Mouse (Mus musculus): ENCODE measurements around the gene Rnf220. TPM values are rescaled to one million over a fixed set of nuclear protein-coding genes. Genes with fewer than 3 reads are reported as not detected.

The Rnf220 gene
- polyA plus RNA-seq, 1 experiment from 2014 or later: 51.5 TPM

DNA sequence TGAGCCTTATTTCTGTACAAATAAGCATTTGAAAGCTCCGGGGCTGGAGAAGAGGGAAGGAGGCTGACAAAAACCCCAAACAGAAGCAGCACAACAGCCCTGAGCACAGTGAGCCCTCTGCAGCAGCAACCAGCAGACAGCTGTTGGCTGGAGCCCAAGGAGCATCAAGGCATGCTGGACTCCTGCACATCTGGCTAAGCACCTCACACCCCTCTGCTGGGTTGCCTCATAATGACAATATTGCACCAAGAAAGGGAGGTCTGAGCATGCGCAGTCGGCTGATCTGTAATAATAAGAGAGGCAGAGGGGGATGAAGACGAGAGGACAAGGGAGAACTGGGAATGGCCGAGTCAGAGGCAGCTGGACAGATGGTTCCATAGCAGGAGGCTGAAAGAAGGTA, 19.5 kb downstream of the Rnf220 start:
- WGBS: 64% methylated on average over 5 of the region's 5 CpGs
- no peaks in the 10 kb centered on the region for H3K27me3 ChIP-seq (ENCODE audit: control insufficient read depth, insufficient read depth, low read length)

DNA sequence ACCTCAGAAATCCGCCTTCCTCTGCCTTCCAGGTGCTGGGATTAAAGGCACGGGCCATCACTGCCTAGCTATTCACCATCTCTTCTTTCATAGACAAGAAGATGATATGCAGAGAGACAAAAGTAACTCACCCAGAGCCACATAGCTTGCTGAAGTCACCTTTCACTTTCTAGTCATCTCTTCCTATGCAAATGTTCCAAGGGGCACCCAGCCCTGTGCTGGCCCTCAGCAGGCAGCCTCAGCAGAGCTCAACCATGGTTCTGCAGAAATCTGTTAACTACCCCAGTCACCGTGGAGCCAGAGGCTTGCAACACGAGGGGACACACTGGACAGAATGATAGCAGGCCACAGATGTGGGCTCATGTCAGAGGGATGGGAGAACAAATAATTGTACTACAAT, 20.1 kb downstream of the Rnf220 start:
- no peak overlapping the region for H3K9ac ChIP-seq (replicated peaks; ENCODE audit: low read length)

More for the DNA sequence above, 19.5 kb downstream of the Rnf220 start:
- ATAC-seq (replicated peaks; ENCODE audit: insufficient number of reproducible peaks, low FRiP score, low TSS enrichment, low read depth) (no peak), DNase-seq (ENCODE audit: low spot score) (no peak)
- H3K9me3 ChIP-seq (replicated peaks; ENCODE audit: control insufficient read depth, low read length): no peaks in the 10 kb centered on the region
- H3K36me3 ChIP-seq (replicated peaks; ENCODE audit: control insufficient read depth, insufficient read depth, low read depth, low read length): no peaks in the 10 kb centered on the region
- H3K4me3 ChIP-seq (ENCODE audit: low read depth, low read length): no peak overlapping the region
- 0 out of 2 replicates have a peak, but pooled peaks cover 3% of the 10 kb centered on the region for H3K4me1 ChIP-seq (ENCODE audit: control insufficient read depth, insufficient read depth, low read length)
- H3K4me2 ChIP-seq (ENCODE audit: low read depth, low read length): no peak overlapping the region
- no peak overlapping the region for H3K27ac ChIP-seq (replicated peaks; ENCODE audit: low read depth, low read length)
- H3K9ac ChIP-seq (replicated peaks; ENCODE audit: low read length): no peak overlapping the region

DNA sequence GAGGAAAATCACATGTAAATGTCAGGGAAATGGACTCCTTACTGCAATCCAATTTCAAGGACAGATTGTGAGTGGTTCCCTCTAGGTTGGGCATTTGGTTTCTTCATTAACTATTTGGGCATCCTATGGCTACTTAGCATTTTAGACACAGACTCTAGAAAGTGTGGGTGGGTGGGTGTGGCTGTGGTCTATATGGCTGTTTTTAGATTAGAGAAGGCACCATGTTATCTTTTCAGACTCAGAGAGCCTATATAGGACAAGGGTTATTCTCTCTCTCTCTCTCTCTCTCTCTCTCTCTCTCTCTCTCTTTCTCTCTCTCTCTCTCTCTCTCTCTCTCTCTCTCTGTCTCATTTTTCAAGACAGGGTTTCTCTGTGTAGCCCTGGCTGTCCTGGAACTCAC, 20.5 kb downstream of the Rnf220 start:
- H3K4me2 ChIP-seq (ENCODE audit: low read depth, low read length): no peak overlapping the region
- H3K9ac ChIP-seq (replicated peaks; ENCODE audit: low read length): no peak overlapping the region
- H3K27me3 ChIP-seq (ENCODE audit: control insufficient read depth, insufficient read depth, low read length): no peaks in the 10 kb centered on the region
- DNase-seq (ENCODE audit: low spot score) (no peak), ATAC-seq (replicated peaks; ENCODE audit: insufficient number of reproducible peaks, low FRiP score, low TSS enrichment, low read depth) (no peak)
- H3K9me3 ChIP-seq (replicated peaks; ENCODE audit: control insufficient read depth, low read length): no peaks in the 10 kb centered on the region
- 0 out of 2 replicates have a peak, but pooled peaks cover 3% of the 10 kb centered on the region for H3K4me1 ChIP-seq (ENCODE audit: control insufficient read depth, insufficient read depth, low read length)
- H3K27ac ChIP-seq (replicated peaks; ENCODE audit: low read depth, low read length): no peak overlapping the region
- no peak overlapping the region for H3K4me3 ChIP-seq (ENCODE audit: low read depth, low read length)
- H3K36me3 ChIP-seq (replicated peaks; ENCODE audit: control insufficient read depth, insufficient read depth, low read depth, low read length): no peaks in the 10 kb centered on the region

More for the DNA sequence above, 20.1 kb downstream of the Rnf220 start:
- ATAC-seq (replicated peaks; ENCODE audit: insufficient number of reproducible peaks, low FRiP score, low TSS enrichment, low read depth): no peak
- Histone ChIP-seq H3K9me3 (replicated peaks; ENCODE audit: control insufficient read depth, low read length) (no peaks in the 10 kb centered on the region), H3K4me2 (ENCODE audit: low read depth, low read length) (no peak overlapping the region), H3K27ac (replicated peaks; ENCODE audit: low read depth, low read length) (no peak overlapping the region), H3K4me1 (ENCODE audit: control insufficient read depth, insufficient read depth, low read length) (0 out of 2 replicates have a peak, but pooled peaks cover 3% of the 10 kb centered on the region), H3K27me3 (ENCODE audit: control insufficient read depth, insufficient read depth, low read length) (no peaks in the 10 kb centered on the region), H3K4me3 (ENCODE audit: low read depth, low read length) (no peak overlapping the region), H3K36me3 (replicated peaks; ENCODE audit: control insufficient read depth, insufficient read depth, low read depth, low read length) (no peaks in the 10 kb centered on the region)
- no peak for DNase-seq (ENCODE audit: low spot score)
- WGBS: 58% methylated on average over 4 of the region's 4 CpGs

DNA sequence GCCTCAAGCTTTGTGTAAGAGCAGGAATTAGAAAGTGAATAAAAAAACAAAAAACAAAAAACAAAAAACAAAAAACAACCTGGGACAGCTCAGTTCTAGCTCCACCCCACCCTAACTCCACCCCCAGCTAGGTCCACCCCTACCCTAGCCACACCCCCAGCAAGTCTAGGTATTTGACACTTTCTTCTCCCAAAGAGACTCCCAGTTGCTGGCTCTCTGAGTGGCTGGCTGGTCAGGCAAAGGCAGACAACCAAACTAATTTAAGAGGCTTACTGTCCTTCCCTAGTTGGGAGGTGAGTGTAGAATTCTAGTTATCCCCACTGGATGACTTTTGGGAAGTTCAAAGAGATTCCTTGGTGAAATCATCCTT, 22.9 kb downstream of the Rnf220 start:
- no peaks in the 10 kb centered on the region for H3K4me1 ChIP-seq (ENCODE audit: control insufficient read depth, insufficient read depth, low read length)
- H3K27me3 ChIP-seq (ENCODE audit: control insufficient read depth, insufficient read depth, low read length): no peaks in the 10 kb centered on the region
- no peak for ATAC-seq (replicated peaks; ENCODE audit: insufficient number of reproducible peaks, low FRiP score, low TSS enrichment, low read depth)

DNA sequence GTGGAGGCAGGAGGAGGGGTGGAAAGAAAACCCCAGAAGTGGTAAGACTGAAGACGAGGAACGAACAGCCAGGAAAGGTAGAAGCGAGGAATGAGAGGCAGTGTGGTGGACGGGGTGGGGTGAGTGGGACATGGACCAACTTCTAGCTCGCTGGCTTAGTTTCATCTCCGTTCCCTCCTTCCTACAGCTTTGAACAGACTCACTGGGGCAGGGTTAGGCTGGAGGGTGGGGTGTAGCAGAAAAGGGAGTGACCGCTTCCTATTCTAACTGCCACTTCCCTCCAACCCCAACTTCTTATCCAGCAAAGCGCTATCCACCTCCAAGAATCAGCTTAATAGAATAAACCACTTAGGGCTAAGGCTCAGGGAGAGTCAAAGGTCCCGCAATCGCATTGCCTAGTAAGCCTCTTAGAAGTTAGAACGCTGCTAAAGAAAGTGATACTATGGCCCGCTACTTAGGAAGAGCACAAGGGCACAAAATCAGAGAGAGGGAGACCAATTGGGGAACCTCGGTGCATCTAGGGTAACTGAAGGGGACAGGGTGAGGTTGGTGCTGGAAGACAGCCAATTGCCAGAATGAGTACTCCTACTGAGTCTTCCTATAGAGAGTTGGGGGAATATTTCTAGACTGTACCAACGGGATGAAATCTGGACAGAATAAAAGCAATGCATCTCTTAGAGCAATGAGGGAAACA, 23.4 kb downstream of the Rnf220 start:
- DNase-seq (ENCODE audit: low spot score): no peak
- no peaks in the 10 kb centered on the region for H3K36me3 ChIP-seq (replicated peaks; ENCODE audit: control insufficient read depth, insufficient read depth, low read depth, low read length)
- 71% methylated on average over 14 of the region's 14 CpGs for WGBS
- no peak for ATAC-seq (replicated peaks; ENCODE audit: insufficient number of reproducible peaks, low FRiP score, low TSS enrichment, low read depth)
- H3K4me1 ChIP-seq (ENCODE audit: control insufficient read depth, insufficient read depth, low read length): no peaks in the 10 kb centered on the region
- H3K9me3 ChIP-seq (replicated peaks; ENCODE audit: control insufficient read depth, low read length): no peaks in the 10 kb centered on the region
- H3K27ac ChIP-seq (replicated peaks; ENCODE audit: low read depth, low read length): no peak overlapping the region
- H3K9ac ChIP-seq (replicated peaks; ENCODE audit: low read length): no peak overlapping the region
- no peaks in the 10 kb centered on the region for H3K27me3 ChIP-seq (ENCODE audit: control insufficient read depth, insufficient read depth, low read length)
- H3K4me3 ChIP-seq (ENCODE audit: low read depth, low read length): no peak overlapping the region
- H3K4me2 ChIP-seq (ENCODE audit: low read depth, low read length): no peak overlapping the region

More for the DNA sequence above, 22.9 kb downstream of the Rnf220 start:
- H3K9me3 ChIP-seq (replicated peaks; ENCODE audit: control insufficient read depth, low read length): no peaks in the 10 kb centered on the region
- H3K9ac ChIP-seq (replicated peaks; ENCODE audit: low read length): no peak overlapping the region
- H3K36me3 ChIP-seq (replicated peaks; ENCODE audit: control insufficient read depth, insufficient read depth, low read depth, low read length): no peaks in the 10 kb centered on the region
- no peak overlapping the region for H3K27ac ChIP-seq (replicated peaks; ENCODE audit: low read depth, low read length)
- DNase-seq (ENCODE audit: low spot score): no peak
- no peak overlapping the region for H3K4me3 ChIP-seq (ENCODE audit: low read depth, low read length)
- H3K4me2 ChIP-seq (ENCODE audit: low read depth, low read length): no peak overlapping the region

DNA sequence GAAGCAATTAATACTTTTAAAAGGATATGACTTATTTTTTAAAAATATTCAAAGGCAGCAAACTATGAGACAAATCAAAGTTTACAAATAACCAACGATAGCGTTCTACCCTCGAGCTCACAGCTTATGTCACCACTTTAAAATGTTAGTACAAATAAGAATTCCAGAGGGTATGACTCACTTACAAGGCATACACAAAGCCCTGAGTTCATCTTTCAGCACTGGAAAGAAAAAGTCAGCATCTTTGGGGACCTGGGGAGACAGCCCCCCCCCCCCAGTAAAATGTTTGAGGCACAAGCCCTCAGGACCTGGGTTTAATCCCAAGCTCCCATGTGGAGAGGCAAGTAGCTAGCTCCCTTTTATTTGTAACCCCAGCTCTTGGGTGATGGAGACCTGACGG, 27.4 kb downstream of the Rnf220 start:
- WGBS: 69% methylated on average over 4 of the region's 4 CpGs
- Histone ChIP-seq H3K27me3 (ENCODE audit: control insufficient read depth, insufficient read depth, low read length) (no peaks in the 10 kb centered on the region), H3K9me3 (replicated peaks; ENCODE audit: control insufficient read depth, low read length) (no peaks in the 10 kb centered on the region), H3K27ac (replicated peaks; ENCODE audit: low read depth, low read length) (no peak overlapping the region), H3K4me3 (ENCODE audit: low read depth, low read length) (no peak overlapping the region), H3K36me3 (replicated peaks; ENCODE audit: control insufficient read depth, insufficient read depth, low read depth, low read length) (no peaks in the 10 kb centered on the region), H3K9ac (replicated peaks; ENCODE audit: low read length) (no peak overlapping the region), H3K4me2 (ENCODE audit: low read depth, low read length) (no peak overlapping the region), H3K4me1 (ENCODE audit: control insufficient read depth, insufficient read depth, low read length) (no peaks in the 10 kb centered on the region)
- ATAC-seq (replicated peaks; ENCODE audit: insufficient number of reproducible peaks, low FRiP score, low TSS enrichment, low read depth): no peak
- no peak for DNase-seq (ENCODE audit: low spot score)

DNA sequence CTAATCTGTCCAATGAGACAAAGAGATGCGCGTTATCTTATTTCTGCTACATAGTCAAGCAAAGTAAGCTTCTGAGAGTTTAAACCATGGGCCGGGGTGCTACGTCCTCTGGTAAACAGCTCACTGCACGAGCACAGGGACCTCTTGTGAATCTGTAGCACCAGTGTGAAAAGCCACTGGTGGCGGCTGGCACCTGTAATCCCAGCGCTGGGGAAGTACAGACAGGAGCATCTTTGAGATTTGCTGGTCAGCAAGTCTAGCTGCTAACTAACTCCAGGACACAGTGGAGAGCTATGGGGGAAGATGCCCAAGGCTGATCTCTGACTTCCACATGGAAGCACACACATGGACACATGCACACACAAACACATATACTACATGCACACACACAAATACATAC, 28.9 kb downstream of the Rnf220 start:
- Histone ChIP-seq H3K4me2 (ENCODE audit: low read depth, low read length) (no peak overlapping the region), H3K9ac (replicated peaks; ENCODE audit: low read length) (no peak overlapping the region), H3K4me1 (ENCODE audit: control insufficient read depth, insufficient read depth, low read length) (no peaks in the 10 kb centered on the region), H3K27ac (replicated peaks; ENCODE audit: low read depth, low read length) (no peak overlapping the region), H3K9me3 (replicated peaks; ENCODE audit: control insufficient read depth, low read length) (no peaks in the 10 kb centered on the region), H3K27me3 (ENCODE audit: control insufficient read depth, insufficient read depth, low read length) (no peaks in the 10 kb centered on the region), H3K36me3 (replicated peaks; ENCODE audit: control insufficient read depth, insufficient read depth, low read depth, low read length) (no peaks in the 10 kb centered on the region), H3K4me3 (ENCODE audit: low read depth, low read length) (no peak overlapping the region)
- DNase-seq (ENCODE audit: low spot score): no peak
- WGBS: 87% methylated on average over 7 of the region's 7 CpGs
- no peak for ATAC-seq (replicated peaks; ENCODE audit: insufficient number of reproducible peaks, low FRiP score, low TSS enrichment, low read depth)

DNA sequence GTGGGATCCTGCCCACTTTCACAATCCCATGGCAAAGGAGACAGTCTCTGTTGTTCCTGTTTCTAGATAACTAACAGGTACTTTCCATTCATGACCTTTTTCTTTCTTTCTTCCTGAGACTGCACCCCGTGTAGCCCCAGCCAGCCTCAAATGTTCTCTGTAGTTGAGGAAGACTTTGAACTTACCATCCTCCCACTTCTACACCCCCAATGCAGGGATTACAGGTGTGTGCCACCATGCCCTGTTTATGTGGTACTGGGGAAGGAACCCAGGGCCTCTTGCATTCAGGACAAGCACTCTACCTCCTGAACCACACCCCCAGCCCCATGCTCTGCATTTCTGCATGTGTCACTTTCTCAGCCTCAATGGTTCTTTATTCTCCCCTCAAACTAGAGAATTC, 47.7 kb downstream of the Rnf220 start:
- no peak overlapping the region for H3K4me2 ChIP-seq (ENCODE audit: low read depth, low read length)
- no peak overlapping the region for H3K4me3 ChIP-seq (ENCODE audit: low read depth, low read length)
- no peaks in the 10 kb centered on the region for H3K4me1 ChIP-seq (ENCODE audit: control insufficient read depth, insufficient read depth, low read length)
- no peak for ATAC-seq (replicated peaks; ENCODE audit: insufficient number of reproducible peaks, low FRiP score, low TSS enrichment, low read depth)
- 83% methylated on average over 1 of the region's 1 CpGs for WGBS
- no peak for DNase-seq (ENCODE audit: low spot score)
- H3K9me3 ChIP-seq (replicated peaks; ENCODE audit: control insufficient read depth, low read length): no peaks in the 10 kb centered on the region
- no peaks in the 10 kb centered on the region for H3K36me3 ChIP-seq (replicated peaks; ENCODE audit: control insufficient read depth, insufficient read depth, low read depth, low read length)
- H3K27ac ChIP-seq (replicated peaks; ENCODE audit: low read depth, low read length): no peak overlapping the region
- no peak overlapping the region for H3K9ac ChIP-seq (replicated peaks; ENCODE audit: low read length)
- no peaks in the 10 kb centered on the region for H3K27me3 ChIP-seq (ENCODE audit: control insufficient read depth, insufficient read depth, low read length)
